Mouse (Mus musculus): ENCODE data around the gene Cdhr3.

- no peak for TF ChIP-seq POLR2A (IDR thresholded peaks at IDR 0.05; ENCODE audit: insufficient read depth, low read depth, low read length)
- TF ChIP-seq EP300 (IDR thresholded peaks at IDR 0.05; ENCODE audit: insufficient read depth, low read depth, low read length), result no peak
- TF ChIP-seq CTCF (IDR thresholded peaks at IDR 0.05), result no peak
Observed at GRCm38 (mm10) chr12:33106438-33107167, 13.9 kb upstream of the Cdhr3 start.
